Mouse (Mus musculus) mouse embryonic stem cell (cell line): ENCODE results near the gene Trpv5.

Source experiments
- in situ Hi-C, 2 experiments: fragments of 300-500 bp; cut with MboI; formaldehyde crosslinking; loops; 1 replicate in 1 of 2; 3 replicates in 1 of 2; pipeline ENCODE4 v1.14.3; 2019 to 2020; ENCODE audit warnings: low sequenced_read_pairs in 2 of 2, low pct_unique_long_range_greater_than_20kb in 1 of 2, mixed read lengths in 1 of 2; ENCODE audit not compliant: unreplicated experiment in 1 of 2

Trpv5 gene

DNA sequence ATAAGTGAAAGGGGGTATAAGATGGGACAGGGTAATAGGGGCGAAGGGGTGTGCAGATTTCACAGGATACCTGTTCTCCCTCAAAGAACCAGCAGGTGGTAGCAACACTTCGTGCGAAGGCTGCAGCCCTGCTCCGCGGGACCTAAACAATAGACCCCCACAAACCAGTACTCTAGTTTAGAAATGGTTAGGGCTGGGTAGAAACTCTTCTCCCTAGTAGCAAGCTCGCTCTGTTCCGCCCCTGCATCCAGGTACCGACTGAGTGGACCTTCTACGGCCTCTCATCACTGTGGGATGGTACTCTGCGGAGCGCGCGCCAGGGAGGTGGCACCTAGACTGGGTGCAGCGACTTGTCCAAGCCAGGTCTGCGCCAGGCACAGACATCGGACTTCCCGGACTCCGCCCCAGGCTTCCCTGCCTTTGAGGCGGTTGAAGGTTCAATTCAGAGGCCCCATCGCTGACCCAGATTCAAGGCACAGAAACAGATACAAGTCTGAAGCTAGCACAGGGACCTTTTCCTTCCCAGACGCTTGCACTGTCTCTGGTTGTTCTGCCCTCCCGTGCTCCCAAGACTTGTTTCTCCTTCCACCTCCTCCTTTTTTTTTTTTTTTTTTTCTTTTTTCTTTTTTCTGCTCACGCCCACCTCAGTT, 76.0 kb downstream of the Trpv5 start:
- in situ Hi-C loops: no loop called here
